Mouse (Mus musculus) G1E (cell line): ENCODE measurements at regions not wholly inside any gene's neighbourhood (a gene's known extent, or its start where the extent isn't known, plus 50 kb on each side); places are given as distances from the start of the nearest gene placed in this dataset.

ENCODE experiments used
- ATAC-seq: 2 replicates; pipeline ENCODE4 v1.8.0; 2016; ENCODE audit warnings: mild to moderate bottlenecking; ENCODE audit not compliant: insufficient number of reproducible peaks, poor library complexity, low FRiP score, severe bottlenecking; ENCODE audit errors: extremely low read depth
- DNase-seq: peaks from one replicate; pipeline ENCODE4 v3.0.0; 2012; ENCODE audit warnings: low spot score
- H3K27me3 ChIP-seq: 2 replicates; pipeline ENCODE4 v1.6.1; 2012; ENCODE audit warnings: mild to moderate bottlenecking, low read length, inconsistent platforms; ENCODE audit not compliant: insufficient read depth
- H3K36me3 ChIP-seq: replicated peaks from 2 replicates; pipeline ENCODE3; 2012; ENCODE audit warnings: mild to moderate bottlenecking, inconsistent platforms
- H3K4me1 ChIP-seq: 2 replicates; pipeline ENCODE4 v1.6.1; 2012; ENCODE audit warnings: low read depth, low read length, inconsistent platforms, mixed read lengths; ENCODE audit not compliant: insufficient read depth
- H3K4me3 ChIP-seq: 2 replicates; pipeline ENCODE4 v1.5.1; 2012; ENCODE audit warnings: low read depth, mild to moderate bottlenecking, inconsistent platforms, low read length, moderate library complexity, mixed read lengths
- H3K9me3 ChIP-seq: replicated peaks from 2 replicates; pipeline ENCODE4 v1.6.1; 2012; ENCODE audit warnings: inconsistent platforms
- CTCF ChIP-seq: IDR thresholded peaks from 2 replicates; pipeline ENCODE4 v1.5.1; 2012; ENCODE audit warnings: low read depth, low read length, inconsistent platforms, mixed read lengths
- GATA1 ChIP-seq: IDR thresholded peaks from 2 replicates; pipeline ENCODE4 v1.6.1; 2012; ENCODE audit warnings: borderline replicate concordance, low read length, inconsistent platforms, mixed read lengths
- GATA2 ChIP-seq: IDR thresholded peaks from 2 replicates; pipeline ENCODE4 v1.6.1; 2012; ENCODE audit warnings: low read depth, low read length, inconsistent platforms, borderline replicate concordance
- POLR2AphosphoS5 ChIP-seq: IDR thresholded peaks from 2 replicates; pipeline ENCODE4 v1.6.1; 2012; ENCODE audit warnings: low read depth, low read length, inconsistent platforms; ENCODE audit not compliant: insufficient replicate concordance
- TAL1 ChIP-seq: conservative IDR thresholded peaks from 2 replicates; pipeline ENCODE4 v1.6.1; 2012; ENCODE audit warnings: low read depth, low read length, inconsistent platforms, mixed read lengths

DNA sequence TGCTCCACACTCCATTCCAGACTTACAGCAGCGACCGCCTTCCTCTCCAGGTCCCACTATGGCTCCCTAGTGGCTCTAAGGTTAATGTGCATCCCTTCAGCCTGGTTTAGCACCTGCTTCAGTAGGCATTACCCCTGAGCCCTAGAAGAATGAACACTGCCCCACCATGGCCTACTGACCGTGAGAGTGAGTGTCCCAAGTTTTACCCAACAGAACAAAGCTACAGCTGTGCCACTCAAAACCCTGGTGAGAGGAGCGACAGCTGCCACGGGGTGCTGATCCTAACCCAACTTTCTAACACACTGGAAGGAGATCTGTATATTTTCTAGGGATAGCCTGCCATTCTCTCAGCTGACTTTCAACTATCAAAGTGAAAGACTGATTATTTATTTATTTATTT lies 208.9 kb upstream of the Klf14 start:
- Histone ChIP-seq H3K27me3 (peaks cover 22% of the 10 kb centered on the region; the same call in 1 of the 2 replicates), H3K4me3 (no peak overlapping the region), H3K9me3 (no peaks in the 10 kb centered on the region), H3K36me3 (no peaks in the 10 kb centered on the region), H3K4me1 (no peaks in the 10 kb centered on the region)
- DNase-seq: no peak
- ATAC-seq: no peak
- TF ChIP-seq POLR2AphosphoS5: no peak
- no peak for TF ChIP-seq CTCF
- TF ChIP-seq GATA1: no peak
- TF ChIP-seq GATA2: no peak
- TF ChIP-seq TAL1: no peak

- no peaks in the 10 kb centered on the region for H3K4me1 ChIP-seq
- TF ChIP-seq CTCF (no peak), TAL1 (no peak), GATA2 (no peak), GATA1 (no peak), POLR2AphosphoS5 (no peak)
- no peak overlapping the region for H3K4me3 ChIP-seq
- DNase-seq (no peak), ATAC-seq (no peak)
- peaks cover 22% of the 10 kb centered on the region; the same call in 1 of the 2 replicates for H3K27me3 ChIP-seq
- no peaks in the 10 kb centered on the region for H3K36me3 ChIP-seq
- H3K9me3 ChIP-seq: no peaks in the 10 kb centered on the region
These were observed 209.9 kb upstream of the Klf14 start for GRCm38 (mm10) chr6:31168730-31169129.

DNA sequence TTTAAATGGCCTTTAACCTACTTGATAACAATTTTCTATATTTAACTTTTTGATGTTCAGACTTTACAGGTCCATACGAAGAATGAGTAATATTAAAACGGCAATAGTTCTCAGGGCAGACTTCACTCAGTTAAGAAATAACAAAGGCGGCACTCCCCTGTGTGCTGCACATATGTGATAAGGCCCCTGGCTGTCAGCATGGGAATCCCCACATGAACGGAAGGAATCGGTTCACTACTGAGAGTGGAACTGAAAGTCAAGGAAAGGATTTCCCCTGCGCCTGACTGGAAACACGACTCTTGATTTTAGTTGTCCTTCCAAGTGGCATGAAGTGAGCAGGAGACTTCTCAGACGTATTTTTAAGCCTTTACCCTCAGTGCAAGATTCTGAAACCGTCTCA lies 210.5 kb upstream of the Klf14 start:
- Histone ChIP-seq H3K36me3 (no peaks in the 10 kb centered on the region), H3K4me1 (no peaks in the 10 kb centered on the region), H3K9me3 (no peaks in the 10 kb centered on the region), H3K4me3 (no peak overlapping the region), H3K27me3 (peaks cover 22% of the 10 kb centered on the region; the same call in 1 of the 2 replicates)
- TF ChIP-seq GATA1 (no peak), TAL1 (no peak), GATA2 (no peak), CTCF (no peak), POLR2AphosphoS5 (no peak)
- DNase-seq (no peak), ATAC-seq (no peak)

DNA sequence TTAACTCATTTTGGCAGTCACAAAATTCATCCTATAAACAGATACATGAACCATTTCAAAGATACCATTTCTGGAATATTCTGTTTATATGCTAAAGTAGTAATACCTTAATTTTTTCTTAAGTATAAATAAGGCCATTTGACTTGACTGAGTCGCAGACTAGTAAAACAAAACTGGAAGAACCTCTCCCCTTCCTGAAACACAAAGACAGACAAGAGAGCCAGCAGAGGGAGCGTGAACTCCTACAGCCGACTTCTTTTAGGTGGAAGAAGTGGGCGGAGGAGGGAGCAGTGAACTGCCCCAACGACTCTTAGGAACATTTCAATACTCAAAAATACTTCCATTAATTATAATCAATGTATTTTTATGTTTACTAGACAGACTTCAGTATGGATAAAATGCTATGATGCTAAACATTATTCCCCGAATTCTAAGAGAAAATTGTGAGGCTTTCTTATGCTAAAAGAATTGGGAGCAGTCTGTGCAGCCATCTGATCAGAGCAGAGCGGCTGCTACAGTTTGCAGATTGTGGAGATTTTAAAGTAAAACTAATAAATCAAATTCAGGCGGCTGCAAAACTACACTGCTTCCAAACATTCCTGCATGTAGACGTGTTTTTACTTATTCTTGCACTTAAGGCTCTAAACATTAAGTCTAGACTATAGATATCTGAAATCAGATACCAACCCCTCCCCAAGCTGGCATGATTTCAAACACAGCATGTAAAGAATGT lies 211.2 kb upstream of the Klf14 start:
- no peaks in the 10 kb centered on the region for H3K9me3 ChIP-seq
- DNase-seq (no peak), ATAC-seq (no peak)
- no peaks in the 10 kb centered on the region for H3K36me3 ChIP-seq
- no peak overlapping the region for H3K4me3 ChIP-seq
- peaks cover 22% of the 10 kb centered on the region; the same call in 1 of the 2 replicates for H3K27me3 ChIP-seq
- no peaks in the 10 kb centered on the region for H3K4me1 ChIP-seq
- TF ChIP-seq CTCF (no peak), POLR2AphosphoS5 (no peak), GATA2 (no peak), GATA1 (no peak), TAL1 (no peak)

- no peaks in the 10 kb centered on the region for H3K9me3 ChIP-seq
- H3K27me3 ChIP-seq: peaks cover 21% of the 10 kb centered on the region; the same call in 1 of the 2 replicates
- ATAC-seq (no peak), DNase-seq (no peak)
- no peak overlapping the region for H3K4me3 ChIP-seq
- no peak for TF ChIP-seq TAL1
- TF ChIP-seq CTCF: no peak
- TF ChIP-seq GATA2: no peak
- no peak for TF ChIP-seq GATA1
- TF ChIP-seq POLR2AphosphoS5: no peak
- no peaks in the 10 kb centered on the region for H3K36me3 ChIP-seq
- no peaks in the 10 kb centered on the region for H3K4me1 ChIP-seq
These were observed 213.1 kb upstream of the Klf14 start for GRCm38 (mm10) chr6:31171831-31172569.

- TF ChIP-seq TAL1: no peak
- TF ChIP-seq POLR2AphosphoS5: no peak
- no peak for TF ChIP-seq GATA2
- no peak for TF ChIP-seq CTCF
- TF ChIP-seq GATA1: no peak
- Histone ChIP-seq H3K4me1 (no peaks in the 10 kb centered on the region), H3K27me3 (peaks cover 21% of the 10 kb centered on the region), H3K4me3 (no peak overlapping the region), H3K36me3 (no peaks in the 10 kb centered on the region), H3K9me3 (no peaks in the 10 kb centered on the region)
- ATAC-seq: no peak
- DNase-seq: no peak
These were observed 216.9 kb upstream of the Klf14 start for GRCm38 (mm10) chr6:31175769-31176168.
